Mouse (Mus musculus) gastrocnemius, postnatal 4 days (tissue): ENCODE results near the gene Olfr286. TPM values are rescaled to one million over a fixed set of nuclear protein-coding genes. Genes with fewer than 3 reads are reported as not detected.

ENCODE experiments used
- DNase-seq, 2 experiments: peaks; one replicate each; pipeline ENCODE4 v3.0.0; 2021 to 2022; ENCODE audit warnings: low spot score in 2 of 2, mixed read lengths in 2 of 2
- long read RNA-seq, 2 experiments: library from polyadenylated mRNA; stranded (forward); transcript quantifications; one replicate each; pipeline ENCODE4 v2.0.0; 2021
- total RNA-seq, 2 experiments: library from RNA; stranded (reverse); gene quantifications; 2 replicates each; pipeline ENCODE4 v1.2.3; 2021

The Olfr286 gene
- total RNA-seq = not detected
- long read RNA-seq, experiment 1 = 0 reads
- long read RNA-seq, experiment 2 = 0 reads

- DNase-seq = no peak
These were observed at the start of gene Olfr286 for GRCm38 (mm10) chr15:98234350-98234749. Gene Olfr286 (minus strand): TSS chr15:98234450.

GRCm38 (mm10) chr15:98257776-98258175, 23.5 kb upstream of the Olfr286 start:
- DNase-seq = no peak

GRCm38 (mm10) chr15:98257193-98257592, 22.9 kb upstream of the Olfr286 start, which contains the start of gene H1fnt:
Gene H1fnt (minus strand): TSS chr15:98257293.
- no peak for DNase-seq

- DNase-seq = no peak
These were observed 22.0 kb upstream of the Olfr286 start for GRCm38 (mm10) chr15:98256271-98256670.

- DNase-seq = no peak
These were observed 1.2 kb upstream of the Olfr286 start for GRCm38 (mm10) chr15:98235442-98235841.

- no peak for DNase-seq
These were observed 8.2 kb downstream of the Olfr286 start for GRCm38 (mm10) chr15:98226096-98226495.

- no peak for DNase-seq
These were observed 8.6 kb downstream of the Olfr286 start for GRCm38 (mm10) chr15:98225610-98226009.

- no peak for DNase-seq
These were observed 11.9 kb downstream of the Olfr286 start for GRCm38 (mm10) chr15:98222377-98222776.

- no peak for DNase-seq
These were observed 13.4 kb downstream of the Olfr286 start, which contains the start of the genes Gm44579 and Olfr287 for GRCm38 (mm10) chr15:98220877-98221276. Gene Gm44579 (minus strand): TSS chr15:98220977. Gene Olfr287 (minus strand): TSS chr15:98221056.

- no peak for DNase-seq
These were observed 20.1 kb downstream of the Olfr286 start for GRCm38 (mm10) chr15:98214130-98214529.

- DNase-seq = no peak
These were observed 20.8 kb downstream of the Olfr286 start for GRCm38 (mm10) chr15:98213336-98213870.

- no peak for DNase-seq
These were observed 24.6 kb downstream of the Olfr286 start for GRCm38 (mm10) chr15:98209676-98210075.

- no peak for DNase-seq
These were observed 38.8 kb downstream of the Olfr286 start, which contains the start of gene Olfr288 for GRCm38 (mm10) chr15:98195442-98195841. Gene Olfr288 (minus strand): TSS chr15:98195542.

- no peak for DNase-seq
These were observed 49.8 kb downstream of the Olfr286 start for GRCm38 (mm10) chr15:98184456-98184855.

GRCm38 (mm10) chr15:98181856-98182570, 52.2 kb downstream of the Olfr286 start:
- no peak for DNase-seq

GRCm38 (mm10) chr15:98181132-98181711, 53.0 kb downstream of the Olfr286 start:
- DNase-seq = peak; percentile 70 to 89

- DNase-seq = no peak
These were observed 53.6 kb downstream of the Olfr286 start for GRCm38 (mm10) chr15:98180567-98181131.

GRCm38 (mm10) chr15:98177320-98177719, 56.9 kb downstream of the Olfr286 start:
- no peak for DNase-seq
